Mouse (Mus musculus) neural tube, embryonic 13.5 days (tissue): ENCODE measurements around the gene Srek1ip1. TPM values are rescaled to one million over a fixed set of nuclear protein-coding genes. Genes with fewer than 3 reads are reported as not detected.

Source experiments
- ATAC-seq: fragments of 200-750 bp; cut with Nextera tagmentation; 2 replicates; pipeline ENCODE4 v1.8.0; 2017; ENCODE audit warnings: low read depth, mild to moderate bottlenecking, moderate TSS enrichment, moderate library complexity
- H3K27ac ChIP-seq: fragments of 300-500 bp; sonication (generic); replicated peaks from 2 replicates; pipeline ENCODE4 v1.5.1; 2015; ENCODE audit warnings: moderate library complexity, mild to moderate bottlenecking, inconsistent platforms
- H3K27me3 ChIP-seq: fragments of 300-500 bp; sonication (generic); 2 replicates; pipeline ENCODE4 v1.6.1; 2015; ENCODE audit warnings: mild to moderate bottlenecking, inconsistent platforms
- H3K36me3 ChIP-seq: fragments of 300-500 bp; sonication (generic); 2 replicates; pipeline ENCODE4 v1.6.1; 2015; ENCODE audit warnings: mild to moderate bottlenecking, inconsistent platforms
- H3K4me1 ChIP-seq: fragments of 300-500 bp; sonication (generic); replicated peaks from 2 replicates; pipeline ENCODE4 v1.6.1; 2015; ENCODE audit warnings: inconsistent platforms
- H3K4me2 ChIP-seq: fragments of 300-500 bp; sonication (generic); 2 replicates; pipeline ENCODE4 v1.6.1; 2015; ENCODE audit warnings: inconsistent platforms, mild to moderate bottlenecking, moderate library complexity
- H3K4me3 ChIP-seq: fragments of 300-500 bp; sonication (generic); 2 replicates; pipeline ENCODE4 v1.5.1; 2015; ENCODE audit warnings: mild to moderate bottlenecking, inconsistent platforms
- H3K9ac ChIP-seq: fragments of 300-500 bp; sonication (generic); 2 replicates; pipeline ENCODE4 v1.6.1; 2015; ENCODE audit warnings: moderate library complexity, mild to moderate bottlenecking, inconsistent platforms
- H3K9me3 ChIP-seq: fragments of 300-500 bp; sonication (generic); 2 replicates; pipeline ENCODE4 v1.6.1; 2016; ENCODE audit warnings: inconsistent platforms
- WGBS: fragments of 180-500 bp; shearing (Covaris S2); methylation state at CpG from one replicate; pipeline ENCODE4 v1.1.7; 2015; 5-methylcytosine and 5-hydroxymethylcytosine counted together
- polyA plus RNA-seq: library from polyadenylated mRNA; unstranded; fragments of >200 nt; fragmentation: Nextera tagmentation; extraction: Ambion mirVana; gene quantifications from 2 replicates; pipeline ENCODE4 v1.2.1, GENCODE M21; 2015

Gene Srek1ip1
- 17.5 and 19.3 TPM in 2 replicates for polyA plus RNA-seq

DNA sequence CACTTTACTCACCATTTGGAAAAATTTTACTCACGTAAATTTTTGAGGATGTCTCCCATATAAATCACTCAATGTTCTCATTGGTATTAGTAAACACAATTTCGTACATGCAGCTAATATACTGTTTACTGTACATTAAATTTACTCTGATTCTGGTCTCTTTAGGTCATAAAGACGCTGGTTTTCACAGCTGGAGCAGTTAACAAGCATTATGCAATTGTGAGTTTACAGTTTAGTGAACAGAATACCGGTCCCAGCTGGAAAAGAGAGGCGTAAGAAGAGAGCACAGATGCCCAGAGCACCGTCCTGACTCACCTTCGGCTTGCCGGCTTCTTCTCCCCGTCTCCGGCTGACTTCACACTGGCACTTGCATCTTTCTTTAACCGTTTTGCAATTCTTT lies at the start of gene Srek1ip1:
Gene Srek1ip1, plus strand, starts transcription at position 301 of the 400 bp plus-strand sequence.
- Histone ChIP-seq H3K9me3 (no peaks in the 10 kb centered on the region), H3K27me3 (no peaks in the 10 kb centered on the region), H3K36me3 (peaks cover 23% of the 10 kb centered on the region), H3K9ac (no peak within 1 kb of the TSS), H3K4me1 (no peaks in the 10 kb centered on the region), H3K4me3 (no peak within 1 kb of the TSS), H3K27ac (no peak within 1 kb of the TSS), H3K4me2 (no peak within 1 kb of the TSS)
- no peak for ATAC-seq
- 91% methylated on average over 11 of the region's 11 CpGs for WGBS

- H3K27ac ChIP-seq = no peak overlapping the region
- no peak overlapping the region for H3K9ac ChIP-seq
- no peak overlapping the region for H3K4me3 ChIP-seq
- WGBS = 87% methylated on average over 4 of the region's 4 CpGs
- H3K4me1 ChIP-seq = no peaks in the 10 kb centered on the region
- no peaks in the 10 kb centered on the region for H3K27me3 ChIP-seq
- no peak for ATAC-seq
- no peaks in the 10 kb centered on the region for H3K36me3 ChIP-seq
- no peak overlapping the region for H3K4me2 ChIP-seq
- no peaks in the 10 kb centered on the region for H3K9me3 ChIP-seq
Observed at GRCm38 (mm10) chr13:104742866-104743265, 49.4 kb upstream of the Srek1ip1 start.

GRCm38 (mm10) chr13:104747032-104747431 lies 45.3 kb upstream of the Srek1ip1 start:
- H3K4me3 ChIP-seq = no peak overlapping the region
- ATAC-seq = no peak
- no peaks in the 10 kb centered on the region for H3K36me3 ChIP-seq
- H3K27ac ChIP-seq = no peak overlapping the region
- no peak overlapping the region for H3K4me2 ChIP-seq
- H3K9me3 ChIP-seq = no peaks in the 10 kb centered on the region
- no peak overlapping the region for H3K9ac ChIP-seq
- no peaks in the 10 kb centered on the region for H3K27me3 ChIP-seq
- no peaks in the 10 kb centered on the region for H3K4me1 ChIP-seq

GRCm38 (mm10) chr13:104759381-104759780 lies 32.9 kb upstream of the Srek1ip1 start:
- Histone ChIP-seq H3K9ac (no peak overlapping the region), H3K9me3 (no peaks in the 10 kb centered on the region), H3K4me1 (no peaks in the 10 kb centered on the region), H3K27ac (no peak overlapping the region), H3K27me3 (no peaks in the 10 kb centered on the region), H3K4me3 (no peak overlapping the region), H3K36me3 (no peaks in the 10 kb centered on the region), H3K4me2 (no peak overlapping the region)
- WGBS = 100% methylated on average over 1 of the region's 1 CpGs
- no peak for ATAC-seq

GRCm38 (mm10) chr13:104762401-104762800 lies 29.9 kb upstream of the Srek1ip1 start:
- H3K9me3 ChIP-seq = no peaks in the 10 kb centered on the region
- no peak overlapping the region for H3K4me2 ChIP-seq
- H3K27ac ChIP-seq = no peak overlapping the region
- no peaks in the 10 kb centered on the region for H3K36me3 ChIP-seq
- H3K27me3 ChIP-seq = no peaks in the 10 kb centered on the region
- H3K4me3 ChIP-seq = no peak overlapping the region
- no peak overlapping the region for H3K9ac ChIP-seq
- ATAC-seq = no peak
- 98% methylated on average over 4 of the region's 4 CpGs for WGBS
- no peaks in the 10 kb centered on the region for H3K4me1 ChIP-seq

DNA sequence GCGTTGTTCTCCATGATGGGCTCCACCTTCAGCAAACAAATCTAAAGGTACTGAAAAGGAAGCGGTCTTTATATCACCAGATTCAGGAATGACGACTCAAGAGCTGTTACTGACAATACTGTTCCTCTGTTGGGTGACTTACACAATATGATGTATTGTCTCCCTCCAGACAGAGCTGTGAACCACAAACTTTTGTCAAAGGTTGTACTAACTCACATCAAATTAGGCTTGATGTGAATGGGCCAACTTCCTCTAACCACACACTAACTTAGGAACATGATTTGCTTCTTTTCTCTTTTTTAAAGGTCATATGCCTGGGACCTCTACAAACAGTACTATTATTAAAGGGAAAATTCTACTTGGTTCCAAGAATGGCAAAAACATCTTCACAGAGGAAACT lies 29.1 kb upstream of the Srek1ip1 start:
- no peaks in the 10 kb centered on the region for H3K27me3 ChIP-seq
- H3K4me1 ChIP-seq = no peaks in the 10 kb centered on the region
- 85% methylated on average over 3 of the region's 3 CpGs for WGBS
- no peaks in the 10 kb centered on the region for H3K36me3 ChIP-seq
- H3K9me3 ChIP-seq = no peaks in the 10 kb centered on the region
- H3K27ac ChIP-seq = no peak overlapping the region
- no peak overlapping the region for H3K4me2 ChIP-seq
- ATAC-seq = no peak
- H3K9ac ChIP-seq = no peak overlapping the region
- no peak overlapping the region for H3K4me3 ChIP-seq

DNA sequence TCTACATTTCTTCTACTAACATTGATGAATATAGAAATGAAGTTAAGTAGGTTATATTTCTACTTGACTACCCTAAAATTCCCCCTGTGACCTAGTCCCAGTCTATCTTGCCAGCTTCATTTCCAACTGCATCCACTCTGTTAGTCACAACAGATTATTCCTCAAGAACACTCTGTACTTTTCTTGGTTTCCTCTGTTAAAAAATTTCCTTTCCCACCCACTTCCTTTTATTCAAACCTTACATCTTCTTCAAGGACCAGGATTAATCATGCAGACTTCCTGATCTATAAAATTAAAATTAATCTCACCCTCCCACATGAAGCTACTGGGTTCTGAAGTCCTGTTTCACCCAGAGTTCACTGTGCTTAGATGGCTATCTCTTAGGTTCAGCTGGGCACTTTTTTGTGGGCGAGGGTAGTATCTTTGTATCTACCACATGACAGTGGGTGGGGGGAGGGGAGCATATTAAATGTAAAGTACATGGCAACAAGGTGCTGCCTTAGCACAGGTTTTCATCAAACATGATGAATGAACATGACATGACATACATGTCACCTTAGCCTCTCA lies 13.1 kb upstream of the Srek1ip1 start:
- Histone ChIP-seq H3K36me3 (peaks cover 24% of the 10 kb centered on the region), H3K4me1 (no peaks in the 10 kb centered on the region), H3K9ac (no peak overlapping the region), H3K27me3 (no peaks in the 10 kb centered on the region), H3K4me2 (no peak overlapping the region), H3K27ac (no peak overlapping the region), H3K4me3 (no peak overlapping the region), H3K9me3 (0 out of 2 replicates have a peak, but pooled peaks cover 3% of the 10 kb centered on the region)
- WGBS = 92% methylated on average over 1 of the region's 1 CpGs
- ATAC-seq = no peak

- 94% methylated on average over 4 of the region's 4 CpGs for WGBS
- H3K36me3 ChIP-seq = peaks cover 28% of the 10 kb centered on the region
- H3K27ac ChIP-seq = no peak overlapping the region
- no peak overlapping the region for H3K9ac ChIP-seq
- no peaks in the 10 kb centered on the region for H3K4me1 ChIP-seq
- H3K4me3 ChIP-seq = no peak overlapping the region
- ATAC-seq = no peak
- H3K9me3 ChIP-seq = 0 out of 2 replicates have a peak, but pooled peaks cover 3% of the 10 kb centered on the region
- no peak overlapping the region for H3K4me2 ChIP-seq
- no peaks in the 10 kb centered on the region for H3K27me3 ChIP-seq
Observed at GRCm38 (mm10) chr13:104787260-104787659, 5.0 kb upstream of the Srek1ip1 start.

GRCm38 (mm10) chr13:104789663-104790062 lies 2.6 kb upstream of the Srek1ip1 start:
- H3K4me3 ChIP-seq = no peak overlapping the region
- H3K27ac ChIP-seq = no peak overlapping the region
- H3K4me1 ChIP-seq = no peaks in the 10 kb centered on the region
- H3K36me3 ChIP-seq = peaks cover 16% of the 10 kb centered on the region
- WGBS = 28% methylated on average over 2 of the region's 2 CpGs
- no peak overlapping the region for H3K9ac ChIP-seq
- H3K27me3 ChIP-seq = no peaks in the 10 kb centered on the region
- ATAC-seq = peak; percentile 65
- H3K4me2 ChIP-seq = no peak overlapping the region
- no peaks in the 10 kb centered on the region for H3K9me3 ChIP-seq

DNA sequence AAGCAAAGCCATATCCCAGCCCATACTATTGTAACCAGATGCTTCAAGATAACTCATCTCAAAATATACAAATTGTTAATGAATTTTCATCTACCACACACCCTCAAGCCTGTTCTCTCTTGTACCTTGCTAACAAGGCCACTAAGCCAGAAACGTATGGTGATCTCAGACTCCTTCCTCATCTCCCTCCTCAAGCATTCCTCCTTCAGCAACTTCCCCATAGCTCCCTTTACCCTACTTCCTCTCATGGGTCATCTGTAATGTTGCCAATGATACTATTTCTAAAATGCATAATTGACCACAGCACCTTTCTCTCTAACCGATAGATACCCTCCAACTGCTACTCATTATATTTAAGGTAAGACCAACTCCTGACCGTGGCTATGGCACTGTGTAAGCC lies 2.1 kb downstream of the Srek1ip1 start:
- H3K4me2 ChIP-seq = no peak overlapping the region
- no peaks in the 10 kb centered on the region for H3K4me1 ChIP-seq
- no peaks in the 10 kb centered on the region for H3K27me3 ChIP-seq
- no peak overlapping the region for H3K9ac ChIP-seq
- 89% methylated on average over 3 of the region's 3 CpGs for WGBS
- no peak for ATAC-seq
- no peak overlapping the region for H3K4me3 ChIP-seq
- peaks cover 28% of the 10 kb centered on the region for H3K36me3 ChIP-seq
- no peaks in the 10 kb centered on the region for H3K9me3 ChIP-seq
- no peak overlapping the region for H3K27ac ChIP-seq

GRCm38 (mm10) chr13:104799067-104799466 lies 6.8 kb downstream of the Srek1ip1 start:
- no peaks in the 10 kb centered on the region for H3K4me1 ChIP-seq
- no peak overlapping the region for H3K4me3 ChIP-seq
- H3K27ac ChIP-seq = no peak overlapping the region
- H3K9me3 ChIP-seq = no peaks in the 10 kb centered on the region
- no peaks in the 10 kb centered on the region for H3K27me3 ChIP-seq
- ATAC-seq = no peak
- WGBS = 93% methylated on average over 8 of the region's 8 CpGs
- no peak overlapping the region for H3K4me2 ChIP-seq
- no peak overlapping the region for H3K9ac ChIP-seq
- H3K36me3 ChIP-seq = peaks cover 33% of the 10 kb centered on the region

DNA sequence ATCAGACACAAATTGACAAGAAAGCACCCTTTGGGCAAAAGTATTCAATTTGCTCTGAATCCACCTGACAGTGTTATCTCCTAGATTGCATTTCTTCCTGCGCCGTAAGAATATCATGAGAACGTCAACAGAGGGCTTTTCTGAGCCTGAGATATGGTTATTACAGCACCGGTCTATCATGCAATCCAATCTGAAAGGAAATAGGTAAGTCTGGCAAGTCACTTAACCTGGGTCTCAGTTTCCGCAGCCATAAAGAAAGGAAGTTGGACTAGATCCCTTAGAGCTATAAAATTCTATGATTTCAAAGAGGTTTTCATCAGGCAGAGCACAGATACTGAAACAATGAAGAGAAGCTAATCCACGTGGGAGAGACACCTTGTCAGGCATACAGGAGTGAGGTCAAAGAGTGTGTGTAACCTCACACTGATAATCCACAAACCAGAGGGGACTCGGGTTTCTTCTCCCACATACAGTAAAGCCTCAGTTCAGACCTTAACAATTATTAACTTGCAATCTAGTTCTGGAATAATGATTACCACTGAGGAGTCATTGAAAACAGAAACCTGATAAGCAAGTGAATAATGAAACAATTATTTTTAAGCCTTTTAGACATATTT lies 7.4 kb downstream of the Srek1ip1 start:
- WGBS = 92% methylated on average over 7 of the region's 7 CpGs
- Histone ChIP-seq H3K9ac (no peak overlapping the region), H3K36me3 (peaks cover 30% of the 10 kb centered on the region), H3K27me3 (no peaks in the 10 kb centered on the region), H3K4me1 (no peaks in the 10 kb centered on the region), H3K9me3 (no peaks in the 10 kb centered on the region), H3K27ac (no peak overlapping the region), H3K4me2 (no peak overlapping the region), H3K4me3 (no peak overlapping the region)
- ATAC-seq = no peak

- 65% methylated on average over 3 of the region's 3 CpGs for WGBS
- H3K27me3 ChIP-seq = no peaks in the 10 kb centered on the region
- peaks cover 24% of the 10 kb centered on the region for H3K36me3 ChIP-seq
- H3K9ac ChIP-seq = no peak overlapping the region
- H3K4me3 ChIP-seq = no peak overlapping the region
- no peak overlapping the region for H3K4me2 ChIP-seq
- no peak overlapping the region for H3K27ac ChIP-seq
- no peaks in the 10 kb centered on the region for H3K9me3 ChIP-seq
- H3K4me1 ChIP-seq = no peaks in the 10 kb centered on the region
- no peak for ATAC-seq
Observed at GRCm38 (mm10) chr13:104805681-104806080, 13.4 kb downstream of the Srek1ip1 start.
